Mouse (Mus musculus) midbrain, embryonic 13.5 days (tissue): Measurements from ENCODE around the gene Lpp. TPM values are rescaled to one million over a fixed set of nuclear protein-coding genes. Genes with fewer than 3 reads are reported as not detected.

Experiments used
- ATAC-seq: fragments of 200-750 bp; cut with Nextera tagmentation; 2 replicates; pipeline ENCODE4 v1.8.0; 2017; ENCODE audit warnings: mild to moderate bottlenecking, moderate TSS enrichment, moderate library complexity
- H3K27ac ChIP-seq: fragments of 300-500 bp; sonication (generic); 2 replicates; pipeline ENCODE4 v1.5.1; 2015; ENCODE audit warnings: inconsistent platforms, mild to moderate bottlenecking, moderate library complexity
- H3K27me3 ChIP-seq: fragments of 300-500 bp; sonication (generic); 2 replicates; pipeline ENCODE4 v1.6.1; 2015; ENCODE audit warnings: mild to moderate bottlenecking, inconsistent platforms
- H3K36me3 ChIP-seq: fragments of 300-500 bp; sonication (generic); 2 replicates; pipeline ENCODE4 v1.6.1; 2015; ENCODE audit warnings: mild to moderate bottlenecking, inconsistent platforms
- H3K4me1 ChIP-seq: fragments of 300-500 bp; sonication (generic); replicated peaks from 2 replicates; pipeline ENCODE4 v1.6.1; 2015; ENCODE audit warnings: inconsistent platforms
- H3K4me2 ChIP-seq: fragments of 300-500 bp; sonication (generic); replicated peaks from 2 replicates; pipeline ENCODE4 v1.6.1; 2015; ENCODE audit warnings: moderate library complexity, mild to moderate bottlenecking, inconsistent platforms
- H3K4me3 ChIP-seq: fragments of 300-500 bp; sonication (generic); replicated peaks from 2 replicates; pipeline ENCODE4 v1.5.1; 2015; ENCODE audit warnings: mild to moderate bottlenecking, inconsistent platforms
- H3K9ac ChIP-seq: fragments of 300-500 bp; sonication (generic); replicated peaks from 2 replicates; pipeline ENCODE4 v1.6.1; 2015; ENCODE audit warnings: mild to moderate bottlenecking, inconsistent platforms
- H3K9me3 ChIP-seq: fragments of 300-500 bp; sonication (generic); 2 replicates; pipeline ENCODE4 v1.6.1; 2016; ENCODE audit warnings: mild to moderate bottlenecking, inconsistent platforms
- WGBS: fragments of 180-500 bp; shearing (Covaris S2); methylation state at CpG from one replicate; pipeline ENCODE4 v1.1.7; 2015; 5-methylcytosine and 5-hydroxymethylcytosine counted together
- polyA plus RNA-seq: library from polyadenylated mRNA; unstranded; fragments of >200 nt; fragmentation: Nextera tagmentation; extraction: Ambion mirVana; gene quantifications from 2 replicates; pipeline ENCODE4 v1.2.1, GENCODE M21; 2015

Lpp gene
- polyA plus RNA-seq, 1 experiment from 2014 or later: 9.0 TPM

- H3K27ac ChIP-seq: no peak overlapping the region
- H3K9ac ChIP-seq: no peak overlapping the region
- no peaks in the 10 kb centered on the region for H3K36me3 ChIP-seq
- H3K4me2 ChIP-seq: no peak overlapping the region
- no peaks in the 10 kb centered on the region for H3K27me3 ChIP-seq
- H3K9me3 ChIP-seq: no peaks in the 10 kb centered on the region
- no peak for ATAC-seq
- H3K4me3 ChIP-seq: no peak overlapping the region
- no peaks in the 10 kb centered on the region for H3K4me1 ChIP-seq
- WGBS: 79% methylated on average over 6 of the region's 6 CpGs
Observed at GRCm38 (mm10) chr16:24891453-24891852, 498.1 kb downstream of the Lpp start.

- 81% methylated on average over 5 of the region's 5 CpGs for WGBS
- no peaks in the 10 kb centered on the region for H3K27me3 ChIP-seq
- ATAC-seq: no peak
- H3K4me1 ChIP-seq: no peaks in the 10 kb centered on the region
- no peaks in the 10 kb centered on the region for H3K36me3 ChIP-seq
- H3K27ac ChIP-seq: no peak overlapping the region
- H3K4me3 ChIP-seq: no peak overlapping the region
- no peak overlapping the region for H3K4me2 ChIP-seq
- H3K9me3 ChIP-seq: no peaks in the 10 kb centered on the region
- no peak overlapping the region for H3K9ac ChIP-seq
Observed at GRCm38 (mm10) chr16:24895160-24895559, 501.9 kb downstream of the Lpp start.

- ATAC-seq: no peak
Observed at GRCm38 (mm10) chr16:24897641-24898040, 504.3 kb downstream of the Lpp start.

GRCm38 (mm10) chr16:24900241-24900796, 507.0 kb downstream of the Lpp start:
- H3K4me2 ChIP-seq: no peak overlapping the region
- 25% methylated on average over 2 of the region's 2 CpGs for WGBS
- ATAC-seq: no peak
- no peaks in the 10 kb centered on the region for H3K27me3 ChIP-seq
- H3K9ac ChIP-seq: no peak overlapping the region
- H3K4me3 ChIP-seq: no peak overlapping the region
- H3K4me1 ChIP-seq: peaks cover 7% of the 10 kb centered on the region; the same call in 1 of the 2 replicates
- H3K9me3 ChIP-seq: no peaks in the 10 kb centered on the region
- H3K27ac ChIP-seq: no peak overlapping the region
- H3K36me3 ChIP-seq: no peaks in the 10 kb centered on the region

More at GRCm38 (mm10) chr16:24897641-24898040, 504.3 kb downstream of the Lpp start:
- Histone ChIP-seq H3K36me3 (no peaks in the 10 kb centered on the region), H3K27ac (no peak overlapping the region), H3K4me3 (no peak overlapping the region), H3K27me3 (no peaks in the 10 kb centered on the region), H3K9me3 (no peaks in the 10 kb centered on the region), H3K4me2 (no peak overlapping the region), H3K9ac (no peak overlapping the region), H3K4me1 (peaks cover 7% of the 10 kb centered on the region; the same call in 1 of the 2 replicates)
- 80% methylated on average over 3 of the region's 3 CpGs for WGBS

GRCm38 (mm10) chr16:24901139-24901859, 508.0 kb downstream of the Lpp start:
- H3K27me3 ChIP-seq: no peaks in the 10 kb centered on the region

GRCm38 (mm10) chr16:24902111-24902510, 508.8 kb downstream of the Lpp start:
- H3K36me3 ChIP-seq: no peaks in the 10 kb centered on the region
- no peaks in the 10 kb centered on the region for H3K27me3 ChIP-seq
- no peak for ATAC-seq
- no peak overlapping the region for H3K27ac ChIP-seq
- peaks cover 7% of the 10 kb centered on the region; the same call in 1 of the 2 replicates for H3K4me1 ChIP-seq
- WGBS: 93% methylated on average over 1 of the region's 1 CpGs
- no peak overlapping the region for H3K4me3 ChIP-seq
- H3K9ac ChIP-seq: no peak overlapping the region
- no peak overlapping the region for H3K4me2 ChIP-seq
- no peaks in the 10 kb centered on the region for H3K9me3 ChIP-seq

More at GRCm38 (mm10) chr16:24901139-24901859, 508.0 kb downstream of the Lpp start:
- 83% methylated on average over 6 of the region's 6 CpGs for WGBS
- H3K4me1 ChIP-seq: peaks cover 7% of the 10 kb centered on the region; the same call in 1 of the 2 replicates
- no peak overlapping the region for H3K27ac ChIP-seq
- no peaks in the 10 kb centered on the region for H3K36me3 ChIP-seq
- H3K4me3 ChIP-seq: no peak overlapping the region
- ATAC-seq: no peak
- no peak overlapping the region for H3K9ac ChIP-seq
- H3K9me3 ChIP-seq: no peaks in the 10 kb centered on the region
- no peak overlapping the region for H3K4me2 ChIP-seq

GRCm38 (mm10) chr16:24908926-24909325, 515.6 kb downstream of the Lpp start:
- Histone ChIP-seq H3K27ac (no peak overlapping the region), H3K4me1 (no peaks in the 10 kb centered on the region), H3K27me3 (no peaks in the 10 kb centered on the region), H3K4me2 (no peak overlapping the region), H3K9me3 (no peaks in the 10 kb centered on the region), H3K4me3 (no peak overlapping the region), H3K36me3 (no peaks in the 10 kb centered on the region), H3K9ac (no peak overlapping the region)
- no peak for ATAC-seq
- 98% methylated on average over 1 of the region's 1 CpGs for WGBS

GRCm38 (mm10) chr16:24910321-24910720, 517.0 kb downstream of the Lpp start:
- Histone ChIP-seq H3K27ac (no peak overlapping the region), H3K4me1 (no peaks in the 10 kb centered on the region), H3K4me3 (no peak overlapping the region), H3K9ac (no peak overlapping the region), H3K4me2 (no peak overlapping the region), H3K27me3 (no peaks in the 10 kb centered on the region), H3K9me3 (no peaks in the 10 kb centered on the region), H3K36me3 (no peaks in the 10 kb centered on the region)
- ATAC-seq: no peak
- 89% methylated on average over 6 of the region's 6 CpGs for WGBS

- WGBS: 70% methylated on average over 3 of the region's 3 CpGs
Observed at GRCm38 (mm10) chr16:24910834-24911233, 517.5 kb downstream of the Lpp start.

GRCm38 (mm10) chr16:24912381-24912780, 519.1 kb downstream of the Lpp start:
- Histone ChIP-seq H3K4me2 (no peak overlapping the region), H3K36me3 (no peaks in the 10 kb centered on the region), H3K27ac (no peak overlapping the region), H3K4me3 (no peak overlapping the region), H3K4me1 (no peaks in the 10 kb centered on the region), H3K27me3 (no peaks in the 10 kb centered on the region), H3K9me3 (no peaks in the 10 kb centered on the region), H3K9ac (no peak overlapping the region)
- no peak for ATAC-seq
- 81% methylated on average over 1 of the region's 1 CpGs for WGBS

More at GRCm38 (mm10) chr16:24910834-24911233, 517.5 kb downstream of the Lpp start:
- Histone ChIP-seq H3K9ac (no peak overlapping the region), H3K36me3 (no peaks in the 10 kb centered on the region), H3K9me3 (no peaks in the 10 kb centered on the region), H3K27me3 (no peaks in the 10 kb centered on the region), H3K27ac (no peak overlapping the region), H3K4me3 (no peak overlapping the region), H3K4me1 (no peaks in the 10 kb centered on the region), H3K4me2 (no peak overlapping the region)
- ATAC-seq: no peak

GRCm38 (mm10) chr16:24913021-24913420, 519.7 kb downstream of the Lpp start:
- H3K36me3 ChIP-seq: no peaks in the 10 kb centered on the region
- H3K9ac ChIP-seq: no peak overlapping the region
- WGBS: 87% methylated on average over 3 of the region's 3 CpGs
- H3K9me3 ChIP-seq: no peaks in the 10 kb centered on the region
- ATAC-seq: no peak
- no peak overlapping the region for H3K4me3 ChIP-seq
- H3K27me3 ChIP-seq: no peaks in the 10 kb centered on the region
- no peak overlapping the region for H3K27ac ChIP-seq
- H3K4me1 ChIP-seq: no peaks in the 10 kb centered on the region
- no peak overlapping the region for H3K4me2 ChIP-seq

GRCm38 (mm10) chr16:24913641-24914392, 520.5 kb downstream of the Lpp start:
- Histone ChIP-seq H3K4me1 (no peaks in the 10 kb centered on the region), H3K9me3 (no peaks in the 10 kb centered on the region), H3K9ac (no peak overlapping the region), H3K4me3 (no peak overlapping the region), H3K27ac (no peak overlapping the region), H3K27me3 (no peaks in the 10 kb centered on the region), H3K36me3 (no peaks in the 10 kb centered on the region), H3K4me2 (no peak overlapping the region)
- WGBS: 82% methylated on average over 7 of the region's 7 CpGs
- ATAC-seq: no peak
